Mouse (Mus musculus) hindbrain, embryonic 14.5 days (tissue): ENCODE measurements around the gene Afap1. TPM values are rescaled to one million over a fixed set of nuclear protein-coding genes. Genes with fewer than 3 reads are reported as not detected.
A peak's percentile ranks its signal among the peaks of the same experiment; 100 is the strongest.

Experiments
- ATAC-seq: fragments of 200-750 bp; cut with Nextera tagmentation; 2 replicates; pipeline ENCODE4 v1.8.0; 2017; ENCODE audit warnings: moderate number of reproducible peaks, mild to moderate bottlenecking, moderate TSS enrichment, moderate library complexity; ENCODE audit not compliant: low FRiP score
- DNase-seq: peaks from one replicate; pipeline ENCODE4 v3.0.0-alpha.2; 2015; ENCODE audit warnings: low spot score
- H3K27ac ChIP-seq: fragments of 300-500 bp; sonication (generic); 2 replicates; pipeline ENCODE4 v1.5.1; 2014; ENCODE audit warnings: mild to moderate bottlenecking, moderate library complexity
- H3K27me3 ChIP-seq: fragments of 300-500 bp; sonication (generic); 2 replicates; pipeline ENCODE4 v1.6.1; 2014; ENCODE audit warnings: mild to moderate bottlenecking, low read length, mixed read lengths; ENCODE audit not compliant: control insufficient read depth, insufficient read depth
- H3K36me3 ChIP-seq: fragments of 300-500 bp; sonication (generic); replicated peaks from 2 replicates; pipeline ENCODE4 v1.6.1; 2014; ENCODE audit not compliant: control insufficient read depth, insufficient read depth
- H3K4me1 ChIP-seq: fragments of 300-500 bp; sonication (generic); replicated peaks from 2 replicates; pipeline ENCODE4 v1.6.1; 2014; ENCODE audit warnings: antibody characterized with exemption, low read length, mixed read lengths; ENCODE audit not compliant: control insufficient read depth, insufficient read depth
- H3K4me2 ChIP-seq: fragments of 300-500 bp; sonication (generic); replicated peaks from 2 replicates; pipeline ENCODE4 v1.6.1; 2014; ENCODE audit warnings: mild to moderate bottlenecking, moderate library complexity
- H3K4me3 ChIP-seq: fragments of 300-500 bp; sonication (generic); replicated peaks from 2 replicates; pipeline ENCODE4 v1.5.1; 2014; ENCODE audit warnings: mild to moderate bottlenecking, low read length
- H3K9ac ChIP-seq: fragments of 300-500 bp; sonication (generic); 2 replicates; pipeline ENCODE4 v1.6.1; 2014
- H3K9me3 ChIP-seq: fragments of 300-500 bp; sonication (generic); 2 replicates; pipeline ENCODE4 v1.6.1; 2016; ENCODE audit warnings: low read length; ENCODE audit not compliant: control insufficient read depth
- WGBS: fragments of 180-500 bp; shearing (Covaris S2); extraction: QIAGEN DNeasy Blood & Tissue Kit; methylation state at CpG from one replicate; pipeline ENCODE4 v1.1.7; 2014; 5-methylcytosine and 5-hydroxymethylcytosine counted together
- polyA plus RNA-seq: library from polyadenylated mRNA; unstranded; fragments of >200 nt; fragmentation: Nextera tagmentation; extraction: Ambion mirVana; gene quantifications from 2 replicates; pipeline ENCODE4 v1.2.1, GENCODE M21; 2014

Afap1 gene
- polyA plus RNA-seq, 1 experiment from 2014 or later = 72.3 TPM

GRCm38 (mm10) chr5:35903456-35903855, 10.3 kb downstream of the Afap1 start:
- Histone ChIP-seq H3K36me3 (no peaks in the 10 kb centered on the region), H3K4me3 (no peak overlapping the region), H3K9me3 (no peaks in the 10 kb centered on the region), H3K4me1 (peaks cover 69% of the 10 kb centered on the region), H3K27me3 (no peaks in the 10 kb centered on the region), H3K27ac (no peak overlapping the region), H3K4me2 (no peak overlapping the region), H3K9ac (no peak overlapping the region)
- no peak for ATAC-seq
- WGBS = 59% methylated on average over 8 of the region's 8 CpGs
- DNase-seq = no peak

GRCm38 (mm10) chr5:35905283-35905682, 12.2 kb downstream of the Afap1 start:
- H3K4me3 ChIP-seq = no peak overlapping the region
- WGBS = 47% methylated on average over 8 of the region's 8 CpGs
- DNase-seq (no peak), ATAC-seq (no peak)
- no peaks in the 10 kb centered on the region for H3K27me3 ChIP-seq
- peaks cover 73% of the 10 kb centered on the region for H3K4me1 ChIP-seq
- H3K4me2 ChIP-seq = no peak overlapping the region
- H3K9ac ChIP-seq = 0 out of 2 replicates have a peak overlapping the region, but pooled peaks have one; percentile 22
- no peaks in the 10 kb centered on the region for H3K9me3 ChIP-seq
- H3K27ac ChIP-seq = no peak overlapping the region
- H3K36me3 ChIP-seq = no peaks in the 10 kb centered on the region

GRCm38 (mm10) chr5:35907090-35907489, 14.0 kb downstream of the Afap1 start:
- 84% methylated on average over 4 of the region's 4 CpGs for WGBS
- no peaks in the 10 kb centered on the region for H3K36me3 ChIP-seq
- H3K9me3 ChIP-seq = no peaks in the 10 kb centered on the region
- DNase-seq (no peak), ATAC-seq (no peak)
- H3K9ac ChIP-seq = no peak overlapping the region
- H3K27me3 ChIP-seq = no peaks in the 10 kb centered on the region
- H3K4me3 ChIP-seq = no peak overlapping the region
- H3K4me1 ChIP-seq = peaks cover 64% of the 10 kb centered on the region
- no peak overlapping the region for H3K4me2 ChIP-seq
- H3K27ac ChIP-seq = 0 out of 2 replicates have a peak overlapping the region, but pooled peaks have one; percentile 22

GRCm38 (mm10) chr5:35907633-35908426, 14.7 kb downstream of the Afap1 start:
- peak overlapping the region; percentile 4; the same call in 1 of the 2 replicates for H3K4me2 ChIP-seq
- peak; percentile 87 for DNase-seq
- 16% methylated on average over 15 of the region's 15 CpGs for WGBS
- H3K4me1 ChIP-seq = peaks cover 64% of the 10 kb centered on the region
- H3K27me3 ChIP-seq = no peaks in the 10 kb centered on the region
- no peak overlapping the region for H3K9ac ChIP-seq
- ATAC-seq = peak; percentile 89
- peak overlapping the region; percentile 84 for H3K27ac ChIP-seq
- no peaks in the 10 kb centered on the region for H3K36me3 ChIP-seq
- no peak overlapping the region for H3K4me3 ChIP-seq
- no peaks in the 10 kb centered on the region for H3K9me3 ChIP-seq

GRCm38 (mm10) chr5:35908626-35909443, 15.7 kb downstream of the Afap1 start:
- Histone ChIP-seq H3K9me3 (no peaks in the 10 kb centered on the region), H3K4me2 (peak overlapping the region; percentile 1; the same call in 1 of the 2 replicates), H3K36me3 (no peaks in the 10 kb centered on the region), H3K4me3 (no peak overlapping the region), H3K4me1 (peaks cover 57% of the 10 kb centered on the region), H3K9ac (peak overlapping the region; percentile 31; the same call in 1 of the 2 replicates), H3K27me3 (no peaks in the 10 kb centered on the region), H3K27ac (peak overlapping the region; percentile 84)
- no peak; the same call in 1 of the 2 replicates for ATAC-seq
- 40% methylated on average over 13 of the region's 13 CpGs for WGBS
- DNase-seq = no peak

GRCm38 (mm10) chr5:35915629-35916300, 22.6 kb downstream of the Afap1 start:
- Histone ChIP-seq H3K27me3 (no peaks in the 10 kb centered on the region), H3K4me2 (no peak overlapping the region), H3K9me3 (no peaks in the 10 kb centered on the region), H3K4me1 (peaks cover 54% of the 10 kb centered on the region), H3K36me3 (no peaks in the 10 kb centered on the region), H3K27ac (peak overlapping the region; percentile 45; the same call in 1 of the 2 replicates), H3K4me3 (no peak overlapping the region), H3K9ac (no peak overlapping the region)
- ATAC-seq (no peak), DNase-seq (no peak)
- WGBS = 60% methylated on average over 12 of the region's 12 CpGs

GRCm38 (mm10) chr5:35916666-35917065, 23.5 kb downstream of the Afap1 start:
- peaks cover 63% of the 10 kb centered on the region for H3K4me1 ChIP-seq
- no peak overlapping the region for H3K27ac ChIP-seq
- no peak overlapping the region for H3K9ac ChIP-seq

GRCm38 (mm10) chr5:35918387-35918786, 25.3 kb downstream of the Afap1 start:
- DNase-seq = peak; percentile 58
- 14% methylated on average over 8 of the region's 8 CpGs for WGBS
- H3K4me2 ChIP-seq = peak overlapping the region; percentile 13; the same call in 1 of the 2 replicates

More at GRCm38 (mm10) chr5:35916666-35917065, 23.5 kb downstream of the Afap1 start:
- 24% methylated on average over 5 of the region's 5 CpGs for WGBS
- no peak overlapping the region for H3K4me2 ChIP-seq
- no peak for DNase-seq
- H3K36me3 ChIP-seq = no peaks in the 10 kb centered on the region
- no peak overlapping the region for H3K4me3 ChIP-seq
- H3K27me3 ChIP-seq = no peaks in the 10 kb centered on the region
- no peaks in the 10 kb centered on the region for H3K9me3 ChIP-seq
- no peak for ATAC-seq

More at GRCm38 (mm10) chr5:35918387-35918786, 25.3 kb downstream of the Afap1 start:
- Histone ChIP-seq H3K4me1 (peaks cover 78% of the 10 kb centered on the region), H3K9ac (peak overlapping the region; percentile 51), H3K36me3 (no peaks in the 10 kb centered on the region), H3K27ac (peak overlapping the region; percentile 91), H3K9me3 (no peaks in the 10 kb centered on the region), H3K4me3 (no peak overlapping the region), H3K27me3 (no peaks in the 10 kb centered on the region)
- peak; percentile 42; the same call in 1 of the 2 replicates for ATAC-seq
